Mouse (Mus musculus): ENCODE measurements around the gene Trpv3.

Gene Trpv3

GRCm38 (mm10) chr11:73336919-73337318 lies 69.7 kb downstream of the Trpv3 start:
- H3K27me3 ChIP-seq (ENCODE audit: insufficient read depth, low read length) = no peaks in the 10 kb centered on the region
- no peaks in the 10 kb centered on the region for H3K9me3 ChIP-seq (ENCODE audit: low read length)
- H3K36me3 ChIP-seq (ENCODE audit: insufficient read depth, low read length) = no peaks in the 10 kb centered on the region
- no peak for TF ChIP-seq CTCF (conservative IDR thresholded peaks at IDR 0.05; ENCODE audit: low read length)
- TF ChIP-seq POU5F1 (IDR thresholded peaks at IDR 0.05; ENCODE audit: borderline replicate concordance, low read length) = no peak
- TF ChIP-seq NANOG (IDR thresholded peaks at IDR 0.05; ENCODE audit: borderline replicate concordance, low read length) = no peak
- no peaks in the 10 kb centered on the region for H3K4me1 ChIP-seq (replicated peaks; ENCODE audit: low read depth, low read length)
- no peak overlapping the region for H3K4me3 ChIP-seq (replicated peaks; ENCODE audit: low read length)

Data from E14TG2a.4 (cell line).